Mouse (Mus musculus): ENCODE data around the gene Trak1. TPM values are rescaled to one million over a fixed set of nuclear protein-coding genes. Genes with fewer than 3 reads are reported as not detected.

Trak1 gene
- polyA plus RNA-seq, 1 experiment from 2014 or later, result 49.9 TPM

DNA sequence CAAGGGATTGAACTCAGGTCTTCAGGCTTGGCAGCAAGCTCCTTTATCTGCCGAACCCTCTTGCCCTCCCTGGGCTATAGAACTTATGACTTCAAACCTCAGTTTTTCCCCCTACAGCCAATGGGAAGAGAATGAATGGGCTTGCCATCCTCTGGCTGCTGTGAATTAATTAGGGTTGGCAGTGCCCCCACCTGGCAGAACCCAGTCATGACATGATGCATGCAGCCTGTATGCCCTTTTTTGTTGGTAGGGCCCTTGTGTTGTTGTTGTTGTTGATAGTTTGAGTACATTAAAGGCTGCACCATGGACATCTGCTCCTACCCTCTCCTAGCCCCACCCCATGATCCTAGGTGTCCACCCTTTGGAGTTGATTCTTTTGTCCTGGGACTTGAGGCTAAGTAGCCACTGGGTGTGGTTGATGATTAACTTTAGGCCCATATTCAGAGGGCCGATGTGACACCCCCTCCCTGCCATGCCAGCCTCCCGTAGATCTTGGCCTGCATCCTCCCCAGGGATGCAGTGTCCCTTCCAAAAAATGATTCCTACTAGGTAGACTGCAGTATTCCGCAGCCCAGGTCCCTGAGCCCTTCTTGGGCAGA lies 57.6 kb downstream of the Trak1 start:
- Histone ChIP-seq H3K9me3 (replicated peaks) (no peaks in the 10 kb centered on the region), H3K9ac (peak overlapping the region; percentile 37; the same call in 1 of the 2 replicates), H3K4me2 (no peak overlapping the region), H3K4me3 (no peak overlapping the region), H3K27me3 (no peaks in the 10 kb centered on the region), H3K4me1 (peaks cover 69% of the 10 kb centered on the region), H3K27ac (peak overlapping the region; percentile 64), H3K36me3 (ENCODE audit: poor library complexity, severe bottlenecking) (no peaks in the 10 kb centered on the region)
- 74% methylated on average over 4 of the region's 4 CpGs for WGBS
- ATAC-seq, result no peak

DNA sequence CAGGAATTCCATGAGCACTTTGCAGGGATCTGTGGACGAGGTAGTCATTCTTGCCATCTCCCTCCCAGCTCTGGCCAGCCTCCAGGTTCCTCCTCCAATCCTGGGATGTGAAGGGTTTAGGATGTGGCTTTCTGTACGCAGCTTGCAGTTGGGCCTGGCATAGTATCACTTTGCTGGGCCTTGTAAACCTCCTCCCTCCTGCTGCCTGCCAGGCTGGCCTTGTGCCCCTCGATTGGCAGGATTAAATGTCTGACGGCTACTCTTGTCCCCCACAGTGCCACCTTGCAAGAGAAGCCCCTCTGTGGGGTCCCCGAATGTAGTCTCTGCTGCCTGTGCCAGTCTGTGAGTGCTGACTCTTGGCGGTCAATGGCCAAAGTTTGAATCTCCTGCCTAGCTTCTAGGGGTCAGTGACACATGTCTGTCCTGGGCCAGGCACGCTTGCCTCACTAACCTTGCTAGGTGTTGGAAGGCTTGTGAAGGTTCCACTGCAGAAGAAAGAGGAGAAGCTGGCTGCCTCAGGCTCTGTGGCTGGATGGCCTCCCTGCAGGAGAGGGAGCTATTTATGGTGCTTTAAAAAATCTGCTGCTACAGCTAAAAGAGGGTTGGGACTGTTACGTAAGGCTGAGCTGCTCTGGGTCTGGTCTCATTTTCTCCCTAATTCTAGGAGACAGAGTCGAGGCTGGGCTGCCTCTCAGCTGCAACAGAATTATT lies 58.3 kb downstream of the Trak1 start:
- Histone ChIP-seq H3K9me3 (replicated peaks) (no peaks in the 10 kb centered on the region), H3K4me3 (no peak overlapping the region), H3K27ac (peak overlapping the region; percentile 64), H3K27me3 (no peaks in the 10 kb centered on the region), H3K36me3 (ENCODE audit: poor library complexity, severe bottlenecking) (no peaks in the 10 kb centered on the region), H3K4me1 (peaks cover 71% of the 10 kb centered on the region), H3K4me2 (no peak overlapping the region; the same call in 1 of the 2 replicates), H3K9ac (peak overlapping the region; percentile 37; the same call in 1 of the 2 replicates)
- 61% methylated on average over 9 of the region's 9 CpGs for WGBS
- ATAC-seq, result no peak

DNA sequence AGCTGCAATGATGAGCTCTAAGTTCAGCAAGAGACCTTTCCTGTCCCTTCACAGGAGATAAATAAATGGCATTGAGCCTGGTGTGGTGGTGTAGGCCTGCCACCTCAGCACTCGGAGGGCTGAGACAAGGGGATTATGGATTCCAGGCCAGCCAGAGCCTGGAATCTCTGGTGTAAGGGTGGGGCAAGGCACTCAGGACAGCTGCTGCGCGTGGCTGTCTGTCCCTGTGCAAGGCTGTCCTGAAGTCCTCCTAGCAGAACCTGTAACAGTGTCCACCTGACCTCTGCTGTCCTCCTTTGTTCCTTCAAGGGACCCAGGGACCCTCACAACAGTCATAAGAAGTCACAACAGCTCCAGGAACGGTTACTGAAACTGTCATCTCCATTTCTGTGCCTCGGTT lies 59.8 kb downstream of the Trak1 start:
- no peak overlapping the region for H3K4me2 ChIP-seq
- H3K9me3 ChIP-seq (replicated peaks), result no peaks in the 10 kb centered on the region
- H3K36me3 ChIP-seq (ENCODE audit: poor library complexity, severe bottlenecking), result peaks cover 2% of the 10 kb centered on the region; the same call in 1 of the 2 replicates
- ATAC-seq, result no peak
- 91% methylated on average over 5 of the region's 5 CpGs for WGBS
- H3K4me3 ChIP-seq, result no peak overlapping the region
- H3K27ac ChIP-seq, result peak overlapping the region; percentile 36; the same call in 1 of the 2 replicates
- peaks cover 66% of the 10 kb centered on the region for H3K4me1 ChIP-seq
- no peak overlapping the region for H3K9ac ChIP-seq
- no peaks in the 10 kb centered on the region for H3K27me3 ChIP-seq

- peaks cover 4% of the 10 kb centered on the region; the same call in 1 of the 2 replicates for H3K36me3 ChIP-seq (ENCODE audit: poor library complexity, severe bottlenecking)
- no peaks in the 10 kb centered on the region for H3K9me3 ChIP-seq (replicated peaks)
- H3K4me3 ChIP-seq, result no peak overlapping the region
- H3K27ac ChIP-seq, result peak overlapping the region; percentile 36; the same call in 1 of the 2 replicates
- WGBS, result 91% methylated on average over 16 of the region's 16 CpGs
- H3K4me2 ChIP-seq, result no peak overlapping the region
- peaks cover 60% of the 10 kb centered on the region for H3K4me1 ChIP-seq
- peak overlapping the region; percentile 26; the same call in 1 of the 2 replicates for H3K9ac ChIP-seq
- no peak for ATAC-seq
- no peaks in the 10 kb centered on the region for H3K27me3 ChIP-seq
These were observed 60.4 kb downstream of the Trak1 start for GRCm38 (mm10) chr9:121357582-121358275.

- no peaks in the 10 kb centered on the region for H3K9me3 ChIP-seq (replicated peaks)
- H3K27ac ChIP-seq, result peak overlapping the region; percentile 35; the same call in 1 of the 2 replicates
- H3K36me3 ChIP-seq (ENCODE audit: poor library complexity, severe bottlenecking), result peaks cover 4% of the 10 kb centered on the region; the same call in 1 of the 2 replicates
- no peak for ATAC-seq
- peak overlapping the region; percentile 26; the same call in 1 of the 2 replicates for H3K9ac ChIP-seq
- 57% methylated on average over 8 of the region's 8 CpGs for WGBS
- no peak overlapping the region for H3K4me3 ChIP-seq
- no peak overlapping the region for H3K4me2 ChIP-seq
- peaks cover 56% of the 10 kb centered on the region for H3K4me1 ChIP-seq
- H3K27me3 ChIP-seq, result no peaks in the 10 kb centered on the region
These were observed 61.1 kb downstream of the Trak1 start for GRCm38 (mm10) chr9:121358418-121358817.

- 76% methylated on average over 3 of the region's 3 CpGs for WGBS
These were observed 62.1 kb downstream of the Trak1 start for GRCm38 (mm10) chr9:121359266-121359972.

GRCm38 (mm10) chr9:121360327-121360954 lies 63.1 kb downstream of the Trak1 start:
- H3K9ac ChIP-seq, result peak overlapping the region; percentile 64
- peak overlapping the region; percentile 97 for H3K27ac ChIP-seq
- WGBS, result 9% methylated on average over 11 of the region's 12 CpGs
- H3K4me3 ChIP-seq, result no peak overlapping the region
- peaks cover 19% of the 10 kb centered on the region for H3K36me3 ChIP-seq (ENCODE audit: poor library complexity, severe bottlenecking)
- H3K4me1 ChIP-seq, result peaks cover 61% of the 10 kb centered on the region
- H3K27me3 ChIP-seq, result no peaks in the 10 kb centered on the region
- ATAC-seq, result peak; percentile 84
- H3K9me3 ChIP-seq (replicated peaks), result no peaks in the 10 kb centered on the region
- H3K4me2 ChIP-seq, result peak overlapping the region; percentile 43

More at GRCm38 (mm10) chr9:121359266-121359972, 62.1 kb downstream of the Trak1 start:
- Histone ChIP-seq H3K4me2 (no peak overlapping the region), H3K4me3 (no peak overlapping the region), H3K36me3 (ENCODE audit: poor library complexity, severe bottlenecking) (peaks cover 10% of the 10 kb centered on the region), H3K27me3 (no peaks in the 10 kb centered on the region), H3K27ac (peak overlapping the region; percentile 97), H3K4me1 (peaks cover 62% of the 10 kb centered on the region), H3K9ac (peak overlapping the region; percentile 45; the same call in 1 of the 2 replicates), H3K9me3 (replicated peaks) (no peaks in the 10 kb centered on the region)
- ATAC-seq, result no peak

DNA sequence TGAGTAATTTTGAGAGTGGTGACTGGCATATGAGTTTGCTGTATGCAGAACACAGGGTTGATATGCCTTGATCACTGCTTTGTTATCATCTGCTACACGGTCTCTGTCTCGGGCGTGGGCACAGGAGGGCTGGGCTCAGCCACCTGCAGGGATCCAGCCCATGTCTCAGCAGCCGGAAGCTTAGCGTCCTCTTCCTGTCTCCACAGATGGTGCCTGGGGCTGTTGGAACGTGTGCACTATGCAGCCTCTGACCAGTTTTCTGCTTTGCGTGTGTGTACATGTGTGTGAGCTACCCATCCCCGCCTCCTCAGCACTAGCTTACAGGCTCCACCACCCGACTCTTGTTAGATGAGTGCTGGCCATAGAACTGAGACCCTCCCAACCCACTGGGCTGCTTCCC lies 63.7 kb downstream of the Trak1 start:
- 35% methylated on average over 9 of the region's 9 CpGs for WGBS
- Histone ChIP-seq H3K9me3 (replicated peaks) (no peaks in the 10 kb centered on the region), H3K27ac (peak overlapping the region; percentile 97), H3K4me3 (no peak overlapping the region), H3K36me3 (ENCODE audit: poor library complexity, severe bottlenecking) (peaks cover 19% of the 10 kb centered on the region), H3K27me3 (no peaks in the 10 kb centered on the region), H3K4me2 (peak overlapping the region; percentile 43), H3K4me1 (peaks cover 61% of the 10 kb centered on the region), H3K9ac (peak overlapping the region; percentile 64)
- ATAC-seq, result peak; percentile 50

- H3K36me3 ChIP-seq (ENCODE audit: poor library complexity, severe bottlenecking), result peaks cover 19% of the 10 kb centered on the region
- no peak for ATAC-seq
- H3K9me3 ChIP-seq (replicated peaks), result no peaks in the 10 kb centered on the region
- H3K4me3 ChIP-seq, result no peak overlapping the region
- H3K9ac ChIP-seq, result no peak overlapping the region
- peaks cover 71% of the 10 kb centered on the region for H3K4me1 ChIP-seq
- H3K27me3 ChIP-seq, result no peaks in the 10 kb centered on the region
- 0 out of 2 replicates have a peak overlapping the region, but pooled peaks have one; percentile 20 for H3K27ac ChIP-seq
- 77% methylated on average over 19 of the region's 19 CpGs for WGBS
- no peak overlapping the region for H3K4me2 ChIP-seq
These were observed 66.6 kb downstream of the Trak1 start for GRCm38 (mm10) chr9:121363932-121364331.

DNA sequence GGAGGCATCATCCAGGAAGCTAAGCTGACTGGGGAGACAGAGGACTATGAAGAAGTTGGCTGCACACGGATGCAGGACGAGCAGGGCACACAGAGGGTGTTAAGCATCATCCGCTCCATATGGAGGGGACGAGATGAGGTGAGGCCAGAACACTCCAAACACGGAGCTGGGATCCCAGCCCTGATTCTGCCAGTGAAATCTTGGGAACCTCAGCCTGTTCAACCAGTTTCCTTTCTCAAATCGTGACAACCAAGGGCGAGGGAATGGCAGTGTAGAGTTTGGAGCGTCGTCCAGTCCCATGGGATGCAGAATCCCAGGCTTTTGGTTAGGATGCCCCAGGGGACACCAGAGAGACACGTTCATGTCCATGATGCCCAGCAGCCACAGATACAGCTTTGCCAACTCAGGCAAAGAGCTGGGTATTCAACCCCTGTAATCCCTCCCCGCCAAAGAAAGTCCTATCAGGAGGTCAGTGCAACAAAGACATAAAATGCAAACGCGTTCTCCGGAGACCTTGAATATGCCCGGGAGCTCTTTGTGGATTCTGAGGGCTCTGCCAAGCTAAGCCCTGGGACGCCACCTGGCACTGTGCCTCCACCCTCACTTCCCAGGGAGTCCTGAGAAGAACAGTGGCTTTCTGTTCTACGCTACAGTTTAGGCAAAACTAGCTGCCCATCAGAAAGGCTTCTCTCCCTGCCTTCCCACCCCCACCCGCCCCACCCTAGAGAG lies 69.0 kb downstream of the Trak1 start:
- Histone ChIP-seq H3K4me2 (peak overlapping the region; percentile 45), H3K9me3 (replicated peaks) (no peaks in the 10 kb centered on the region), H3K4me1 (peaks cover 69% of the 10 kb centered on the region), H3K4me3 (peak overlapping the region; percentile 14; the same call in 1 of the 2 replicates), H3K27me3 (no peaks in the 10 kb centered on the region), H3K9ac (peak overlapping the region; percentile 48; the same call in 1 of the 2 replicates), H3K27ac (peak overlapping the region; percentile 95), H3K36me3 (ENCODE audit: poor library complexity, severe bottlenecking) (peaks cover 19% of the 10 kb centered on the region)
- 38% methylated on average over 18 of the region's 18 CpGs for WGBS
- peak; percentile 64 for ATAC-seq

All from forebrain, embryonic 13.5 days (tissue).